Mouse (Mus musculus): ENCODE results near the gene Spata7. TPM values are rescaled to one million over a fixed set of nuclear protein-coding genes. Genes with fewer than 3 reads are reported as not detected.

The Spata7 gene
- polyA plus RNA-seq, 1 experiment from 2014 or later = 34.9 TPM

DNA sequence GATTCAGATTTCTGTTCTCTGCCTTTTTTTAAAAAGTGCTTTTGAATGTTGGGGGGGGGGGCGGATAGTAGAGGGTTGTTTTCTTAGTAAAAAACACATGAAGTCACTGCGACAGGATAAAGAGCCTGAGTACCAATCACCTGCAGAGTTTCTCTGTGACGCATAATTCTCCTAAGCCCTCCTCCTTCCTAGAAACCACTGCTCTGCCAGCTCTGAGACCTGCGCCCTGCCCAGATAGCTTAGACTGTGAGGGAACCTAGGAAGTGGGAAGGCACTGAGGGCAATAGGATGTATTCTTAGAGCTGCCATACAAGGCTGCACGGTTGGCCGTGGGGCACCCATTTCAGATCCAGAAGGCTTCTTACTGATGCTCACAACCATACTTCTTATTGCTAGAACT is 84.9 kb downstream of the Spata7 start:
- no peaks in the 10 kb centered on the region for H3K4me1 ChIP-seq
- H3K4me2 ChIP-seq = no peak overlapping the region
- H3K9ac ChIP-seq (replicated peaks) = no peak overlapping the region
- WGBS = 75% methylated on average over 6 of the region's 6 CpGs
- H3K27ac ChIP-seq (replicated peaks) = no peak overlapping the region
- ATAC-seq (ENCODE audit: low FRiP score) = no peak
- no peak overlapping the region for H3K4me3 ChIP-seq (replicated peaks)
- no peaks in the 10 kb centered on the region for H3K9me3 ChIP-seq (replicated peaks)
- H3K36me3 ChIP-seq = no peaks in the 10 kb centered on the region
- no peaks in the 10 kb centered on the region for H3K27me3 ChIP-seq (replicated peaks)

- no peaks in the 10 kb centered on the region for H3K4me1 ChIP-seq
- no peak for ATAC-seq (ENCODE audit: low FRiP score)
- H3K27me3 ChIP-seq (replicated peaks) = no peaks in the 10 kb centered on the region
- WGBS = 78% methylated on average over 7 of the region's 7 CpGs
- no peak overlapping the region for H3K4me2 ChIP-seq
- no peak overlapping the region for H3K4me3 ChIP-seq (replicated peaks)
- H3K9me3 ChIP-seq (replicated peaks) = no peaks in the 10 kb centered on the region
- no peak overlapping the region for H3K27ac ChIP-seq (replicated peaks)
- H3K36me3 ChIP-seq = no peaks in the 10 kb centered on the region
- no peak overlapping the region for H3K9ac ChIP-seq (replicated peaks)
These were observed 85.7 kb downstream of the Spata7 start for GRCm38 (mm10) chr12:98713621-98714103.

DNA sequence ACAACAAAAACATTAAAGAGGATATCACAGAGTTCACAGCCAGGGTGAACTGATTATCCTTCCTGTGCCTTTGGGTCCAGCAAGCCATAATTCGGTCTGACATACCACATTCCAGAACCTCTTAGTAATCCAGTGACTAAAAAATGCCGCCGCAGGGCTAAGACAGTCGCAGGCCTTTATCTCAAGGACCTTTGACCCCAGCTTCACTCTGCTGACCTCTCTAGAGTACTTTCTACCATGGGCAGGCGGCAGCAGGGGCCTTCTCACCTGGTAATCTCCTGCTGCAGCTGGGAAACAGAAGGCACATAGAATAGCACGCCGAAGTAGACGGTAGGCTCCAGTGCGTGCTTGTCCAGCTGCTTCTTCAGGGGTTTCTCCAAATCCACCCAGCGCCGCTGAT is 86.8 kb downstream of the Spata7 start:
- no peak overlapping the region for H3K4me3 ChIP-seq (replicated peaks)
- no peaks in the 10 kb centered on the region for H3K4me1 ChIP-seq
- no peak for ATAC-seq (ENCODE audit: low FRiP score)
- WGBS = 59% methylated on average over 11 of the region's 11 CpGs
- H3K4me2 ChIP-seq = no peak overlapping the region
- H3K27ac ChIP-seq (replicated peaks) = no peak overlapping the region
- no peak overlapping the region for H3K9ac ChIP-seq (replicated peaks)
- H3K9me3 ChIP-seq (replicated peaks) = no peaks in the 10 kb centered on the region
- H3K36me3 ChIP-seq = no peaks in the 10 kb centered on the region
- no peaks in the 10 kb centered on the region for H3K27me3 ChIP-seq (replicated peaks)

- no peak overlapping the region for H3K27ac ChIP-seq (replicated peaks)
- H3K4me1 ChIP-seq = peaks cover 6% of the 10 kb centered on the region; the same call in 1 of the 2 replicates
- H3K36me3 ChIP-seq = no peaks in the 10 kb centered on the region
- H3K9me3 ChIP-seq (replicated peaks) = no peaks in the 10 kb centered on the region
- ATAC-seq (ENCODE audit: low FRiP score) = no peak
- H3K4me3 ChIP-seq (replicated peaks) = no peak overlapping the region
- no peak overlapping the region for H3K9ac ChIP-seq (replicated peaks)
- no peaks in the 10 kb centered on the region for H3K27me3 ChIP-seq (replicated peaks)
- H3K4me2 ChIP-seq = no peak overlapping the region
- 89% methylated on average over 2 of the region's 2 CpGs for WGBS
These were observed 88.2 kb downstream of the Spata7 start for GRCm38 (mm10) chr12:98716142-98716541.

Other genes starting within 250 kb of the Spata7 start
- 30.0 and 31.5 TPM in 2 replicates for gene Kcnk10, start 49.8 kb upstream of the Spata7 start, polyA plus RNA-seq (2015; fragmentation: Nextera tagmentation; extraction: Ambion mirVana)
- 3.4 and 4.6 TPM in 2 replicates for gene Ptpn21, start 109.2 kb downstream of the Spata7 start, polyA plus RNA-seq (2015; fragmentation: Nextera tagmentation; extraction: Ambion mirVana)
- 96.3 and 105 TPM in 2 replicates for gene Zc3h14, start 118.8 kb downstream of the Spata7 start, polyA plus RNA-seq (2015; fragmentation: Nextera tagmentation; extraction: Ambion mirVana)